Mouse (Mus musculus): ENCODE measurements around the gene Pls3.
"Not testable (repeated sequence)": the region's sequence is repeated elsewhere in the genome, so short reads cannot be mapped to it uniquely, and the experiment has no call there.

Pls3 gene

GRCm38 (mm10) chrX:75777461-75777860, 97.5 kb downstream of the Pls3 start:
- no peak for DNase-seq (ENCODE audit: low read depth, low spot score)

- DNase-seq (ENCODE audit: low read depth, low spot score): no peak
These were observed 110.1 kb downstream of the Pls3 start for GRCm38 (mm10) chrX:75764794-75765328.

GRCm38 (mm10) chrX:75764135-75764793, 110.7 kb downstream of the Pls3 start:
- DNase-seq (ENCODE audit: low read depth, low spot score): peak; percentile 67

GRCm38 (mm10) chrX:75759461-75759860, 115.5 kb downstream of the Pls3 start:
- not testable (repeated sequence) for DNase-seq (ENCODE audit: low read depth, low spot score)

GRCm38 (mm10) chrX:75759036-75759435, 115.9 kb downstream of the Pls3 start:
- not testable (repeated sequence) for DNase-seq (ENCODE audit: low read depth, low spot score)

- not testable (repeated sequence) for DNase-seq (ENCODE audit: low read depth, low spot score)
These were observed 117.0 kb downstream of the Pls3 start for GRCm38 (mm10) chrX:75757966-75758365.

- DNase-seq (ENCODE audit: low read depth, low spot score): not testable (repeated sequence)
These were observed 120.5 kb downstream of the Pls3 start for GRCm38 (mm10) chrX:75754531-75754930.

GRCm38 (mm10) chrX:75750126-75750725, 124.8 kb downstream of the Pls3 start:
- DNase-seq (ENCODE audit: low read depth, low spot score): not testable (repeated sequence)

- DNase-seq (ENCODE audit: low read depth, low spot score): not testable (repeated sequence)
These were observed 125.7 kb downstream of the Pls3 start for GRCm38 (mm10) chrX:75749312-75749711.

GRCm38 (mm10) chrX:75744466-75744865, 130.5 kb downstream of the Pls3 start:
- not testable (repeated sequence) for DNase-seq (ENCODE audit: low read depth, low spot score)

- not testable (repeated sequence) for DNase-seq (ENCODE audit: low read depth, low spot score)
These were observed 135.5 kb downstream of the Pls3 start for GRCm38 (mm10) chrX:75739464-75739863.

Measured in telencephalon, adult 2 months (tissue).